ENCODE assay signal across 12 mouse cellular contexts in the genomic region with DNA sequence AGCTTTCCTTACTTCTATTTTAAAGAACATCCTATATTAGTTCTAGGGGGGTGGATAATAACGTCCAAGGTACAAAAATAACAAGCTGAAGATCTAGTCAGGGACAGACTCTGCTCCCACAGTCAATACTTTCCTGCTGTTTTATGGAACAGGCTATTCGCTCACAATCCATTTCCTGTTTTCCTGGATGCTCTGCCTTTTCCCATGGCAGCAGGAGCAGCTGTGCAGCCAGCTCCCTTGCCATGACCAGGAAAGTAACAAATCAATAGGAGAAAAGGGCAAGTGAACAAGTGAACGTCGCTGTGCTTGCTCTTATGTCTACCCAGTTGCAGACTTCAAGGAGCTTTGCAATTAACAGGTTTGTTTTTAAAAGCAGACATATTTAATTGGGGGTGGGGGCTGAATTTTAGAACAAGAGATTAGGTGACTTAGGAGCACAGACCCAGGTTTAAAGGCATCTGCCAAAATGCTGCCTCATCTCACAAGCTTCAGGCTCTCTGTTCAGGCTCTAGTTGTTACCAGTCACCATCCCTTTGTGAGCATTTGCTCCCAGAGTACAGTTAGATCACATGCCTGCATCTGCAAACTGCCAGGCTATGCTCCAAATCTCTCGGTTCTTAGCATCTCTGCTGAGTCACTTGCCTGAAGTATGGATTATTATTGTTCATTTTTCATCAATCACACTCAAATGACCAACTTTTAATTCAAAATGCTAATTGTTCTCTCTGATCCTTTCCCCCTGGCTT.
DNase-seq lines count a peak whose midpoint lies in the region; ATAC-seq and TF ChIP-seq lines count a peak whose summit lies in the region.
"Had no signal": no experiment of that assay in that cellular context is flagged by ENCODE, and none has a peak within 500 bp of the region (broad histone marks: within the 10 kb centered on the region; RNA-seq: fewer than 3 reads in every experiment).

No protein-coding gene starts in this region.

- H3K4me1 ChIP-seq in forebrain, embryonic 11.5 days (replicated peaks; ENCODE audit: control insufficient read depth, insufficient read depth, low read length), result no peaks in the 10 kb centered on the region
- H3K4me1 ChIP-seq in forebrain, embryonic 13.5 days, result 0 out of 2 replicates have a peak, but pooled peaks cover 4% of the 10 kb centered on the region
- no peaks in the 10 kb centered on the region for H3K4me1 ChIP-seq in intestine, embryonic 15.5 days (replicated peaks)
- no peaks in the 10 kb centered on the region for H3K4me1 ChIP-seq in intestine, postnatal 0 days (replicated peaks; ENCODE audit: control insufficient read depth, insufficient read depth, low read length)
- no peaks in the 10 kb centered on the region for H3K4me1 ChIP-seq in midbrain, embryonic 12.5 days

- no peaks in the 10 kb centered on the region for H3K9me3 ChIP-seq in forebrain, embryonic 11.5 days (ENCODE audit: control insufficient read depth, low read length)
- no peaks in the 10 kb centered on the region for H3K9me3 ChIP-seq in forebrain, embryonic 13.5 days (replicated peaks)
- H3K9me3 ChIP-seq in intestine, embryonic 15.5 days, result no peaks in the 10 kb centered on the region
- H3K9me3 ChIP-seq in intestine, postnatal 0 days (ENCODE audit: control insufficient read depth), result no peaks in the 10 kb centered on the region
- H3K9me3 ChIP-seq in midbrain, embryonic 12.5 days, result no peaks in the 10 kb centered on the region
- H3K9me3 ChIP-seq: forebrain, embryonic 10.5 days had no signal

- DNase-seq in forebrain, embryonic 11.5 days (ENCODE audit: low spot score), result no peak
- DNase-seq in NIH3T3 (ENCODE audit: low read depth), result peak; percentile 18
- no peak for DNase-seq in yolk sac, embryonic 10.5 days (ENCODE audit: low spot score)
- DNase-seq in lung, postnatal 25 days (ENCODE audit: low spot score), result no peak
- DNase-seq: kidney, adult 9 months had no signal

- no peaks in the 10 kb centered on the region for H3K36me3 ChIP-seq in forebrain, embryonic 11.5 days (ENCODE audit: control insufficient read depth, insufficient read depth, low read length)
- no peaks in the 10 kb centered on the region for H3K36me3 ChIP-seq in forebrain, embryonic 13.5 days (ENCODE audit: poor library complexity, severe bottlenecking)
- H3K36me3 ChIP-seq in intestine, embryonic 15.5 days, result no peaks in the 10 kb centered on the region
- no peaks in the 10 kb centered on the region for H3K36me3 ChIP-seq in intestine, postnatal 0 days (ENCODE audit: control insufficient read depth, insufficient read depth)
- H3K36me3 ChIP-seq in midbrain, embryonic 12.5 days, result no peaks in the 10 kb centered on the region
- H3K36me3 ChIP-seq: forebrain, embryonic 10.5 days had no signal

- WGBS in forebrain, embryonic 11.5 days, result 60% methylated on average over 5 of the region's 5 CpGs
- 52% methylated on average over 5 of the region's 5 CpGs for WGBS in forebrain, embryonic 13.5 days
- WGBS in intestine, embryonic 15.5 days, result 29% methylated on average over 5 of the region's 5 CpGs
- WGBS in intestine, postnatal 0 days, result 38% methylated on average over 5 of the region's 5 CpGs
- WGBS in midbrain, embryonic 12.5 days, result 43% methylated on average over 5 of the region's 5 CpGs

- no peak overlapping the region for H3K27ac ChIP-seq in forebrain, embryonic 11.5 days (ENCODE audit: low read depth, low read length)
- no peak overlapping the region for H3K27ac ChIP-seq in forebrain, embryonic 13.5 days
- no peak overlapping the region for H3K27ac ChIP-seq in intestine, embryonic 15.5 days
- H3K27ac ChIP-seq in intestine, postnatal 0 days (ENCODE audit: low read depth, low read length), result no peak overlapping the region
- no peak overlapping the region for H3K27ac ChIP-seq in midbrain, embryonic 12.5 days (replicated peaks)
- H3K27ac ChIP-seq: forebrain, embryonic 10.5 days; liver, embryonic 14.5 days had no signal

- no peak overlapping the region for H3K4me2 ChIP-seq in forebrain, embryonic 11.5 days (ENCODE audit: low read depth, low read length, severe bottlenecking)
- H3K4me2 ChIP-seq in forebrain, embryonic 13.5 days, result no peak overlapping the region
- no peak overlapping the region for H3K4me2 ChIP-seq in intestine, embryonic 15.5 days (replicated peaks)
- no peak overlapping the region for H3K4me2 ChIP-seq in intestine, postnatal 0 days (replicated peaks; ENCODE audit: low read depth)
- H3K4me2 ChIP-seq in midbrain, embryonic 12.5 days (replicated peaks), result no peak overlapping the region

- no peak for TF ChIP-seq CTCF in intestine, postnatal 0 days (IDR thresholded peaks at IDR 0.05; ENCODE audit: low read depth)

- 0 out of 2 replicates have a peak, but pooled peaks have one; percentile 12 for ATAC-seq in forebrain, embryonic 11.5 days (replicated peaks; ENCODE audit: low FRiP score)
- no peak for ATAC-seq in forebrain, embryonic 13.5 days
- ATAC-seq in intestine, embryonic 15.5 days, result 0 out of 2 replicates have a peak, but pooled peaks have one; percentile 25
- no peak for ATAC-seq in intestine, postnatal 0 days
- 0 out of 2 replicates have a peak, but pooled peaks have one; percentile 56 for ATAC-seq in midbrain, embryonic 12.5 days (ENCODE audit: low FRiP score, low read depth)
- ATAC-seq: activated CD4-positive, CD25-positive, alpha-beta regulatory T cell, adult 4 months had no signal

- H3K9ac ChIP-seq in forebrain, embryonic 11.5 days (ENCODE audit: low read length), result no peak overlapping the region
- no peak overlapping the region for H3K9ac ChIP-seq in forebrain, embryonic 13.5 days
- H3K9ac ChIP-seq in intestine, embryonic 15.5 days, result no peak overlapping the region
- no peak overlapping the region for H3K9ac ChIP-seq in intestine, postnatal 0 days (ENCODE audit: low read depth, low read length)
- H3K9ac ChIP-seq in midbrain, embryonic 12.5 days (replicated peaks), result no peak overlapping the region
- H3K9ac ChIP-seq: liver, embryonic 14.5 days had no signal

- H3K27me3 ChIP-seq in forebrain, embryonic 11.5 days (ENCODE audit: control insufficient read depth, insufficient read depth, low read length), result no peaks in the 10 kb centered on the region
- H3K27me3 ChIP-seq in forebrain, embryonic 13.5 days, result no peaks in the 10 kb centered on the region
- no peaks in the 10 kb centered on the region for H3K27me3 ChIP-seq in intestine, embryonic 15.5 days (replicated peaks)
- no peaks in the 10 kb centered on the region for H3K27me3 ChIP-seq in intestine, postnatal 0 days (replicated peaks; ENCODE audit: control insufficient read depth, insufficient read depth, low read length)
- peaks cover 32% of the 10 kb centered on the region for H3K27me3 ChIP-seq in midbrain, embryonic 12.5 days

- no peak overlapping the region for H3K4me3 ChIP-seq in forebrain, embryonic 11.5 days (ENCODE audit: low read depth, low read length)
- no peak overlapping the region for H3K4me3 ChIP-seq in forebrain, embryonic 13.5 days
- no peak overlapping the region for H3K4me3 ChIP-seq in intestine, embryonic 15.5 days (replicated peaks)
- H3K4me3 ChIP-seq in intestine, postnatal 0 days (ENCODE audit: low read depth, low read length), result no peak overlapping the region
- H3K4me3 ChIP-seq in midbrain, embryonic 12.5 days, result no peak overlapping the region
- H3K4me3 ChIP-seq: forebrain, embryonic 10.5 days had no signal

Comparison
In these comparisons a context has a peak if more than half of its experiments do, and no peak if none do; other contexts are left out.
1. ATAC-seq: peak in forebrain, embryonic 11.5 days (single experiment), intestine, embryonic 15.5 days (single experiment) and midbrain, embryonic 12.5 days (single experiment); none in forebrain, embryonic 13.5 days (single experiment) and intestine, postnatal 0 days (single experiment).